Mouse (Mus musculus) heart, embryonic 13.5 days (tissue): ENCODE results near the gene Rph3al. TPM values are rescaled to one million over a fixed set of nuclear protein-coding genes. Genes with fewer than 3 reads are reported as not detected.

ENCODE experiments used
- ATAC-seq: fragments of 200-750 bp; cut with Nextera tagmentation; 2 replicates; pipeline ENCODE4 v1.8.0; 2017; ENCODE audit warnings: moderate TSS enrichment; ENCODE audit not compliant: insufficient number of reproducible peaks, low FRiP score, low TSS enrichment; ENCODE audit errors: extremely low read depth
- H3K27ac ChIP-seq: fragments of 300-500 bp; sonication (generic); replicated peaks from 2 replicates; pipeline ENCODE4 v1.5.1; 2015; ENCODE audit warnings: moderate library complexity, mild to moderate bottlenecking, inconsistent platforms
- H3K27me3 ChIP-seq: fragments of 300-500 bp; sonication (generic); replicated peaks from 2 replicates; pipeline ENCODE4 v1.6.1; 2015; ENCODE audit warnings: mild to moderate bottlenecking, inconsistent platforms
- H3K36me3 ChIP-seq: fragments of 300-500 bp; sonication (generic); 2 replicates; pipeline ENCODE4 v1.6.1; 2015; ENCODE audit warnings: mild to moderate bottlenecking, inconsistent platforms
- H3K4me1 ChIP-seq: fragments of 300-500 bp; sonication (generic); 2 replicates; pipeline ENCODE4 v1.6.1; 2015; ENCODE audit warnings: inconsistent platforms
- H3K4me2 ChIP-seq: fragments of 300-500 bp; sonication (generic); 2 replicates; pipeline ENCODE4 v1.6.1; 2015; ENCODE audit warnings: inconsistent platforms, mild to moderate bottlenecking, moderate library complexity
- H3K4me3 ChIP-seq: fragments of 300-500 bp; sonication (generic); 2 replicates; pipeline ENCODE4 v1.5.1; 2015; ENCODE audit warnings: moderate library complexity, mild to moderate bottlenecking, inconsistent platforms
- H3K9ac ChIP-seq: fragments of 300-500 bp; sonication (generic); 2 replicates; pipeline ENCODE4 v1.6.1; 2015; ENCODE audit warnings: inconsistent platforms, mild to moderate bottlenecking, moderate library complexity
- H3K9me3 ChIP-seq: fragments of 300-500 bp; sonication (generic); 2 replicates; pipeline ENCODE4 v1.6.1; 2016; ENCODE audit warnings: inconsistent platforms
- WGBS: fragments of 180-500 bp; shearing (Covaris S2); methylation state at CpG from one replicate; pipeline ENCODE4 v1.1.7; 2015; ENCODE audit warnings: mixed read lengths; 5-methylcytosine and 5-hydroxymethylcytosine counted together
- polyA plus RNA-seq: library from polyadenylated mRNA; unstranded; fragments of >200 nt; fragmentation: Nextera tagmentation; extraction: Ambion mirVana; gene quantifications from 2 replicates; pipeline ENCODE4 v1.2.1, GENCODE M21; 2015

Gene Rph3al
- polyA plus RNA-seq, 1 experiment from 2014 or later: 5.3 TPM

- no peak; the same call in 1 of the 2 replicates for ATAC-seq
- Histone ChIP-seq H3K4me3 (no peak overlapping the region), H3K27ac (no peak overlapping the region), H3K9me3 (no peaks in the 10 kb centered on the region), H3K9ac (no peak overlapping the region), H3K4me1 (peaks cover 16% of the 10 kb centered on the region), H3K27me3 (0 out of 2 replicates have a peak, but pooled peaks cover 4% of the 10 kb centered on the region), H3K36me3 (no peaks in the 10 kb centered on the region), H3K4me2 (no peak overlapping the region)
- WGBS: 76% methylated on average over 4 of the region's 4 CpGs
Observed at GRCm38 (mm10) chr11:75842904-75843619, 95.2 kb downstream of the Rph3al start.

DNA sequence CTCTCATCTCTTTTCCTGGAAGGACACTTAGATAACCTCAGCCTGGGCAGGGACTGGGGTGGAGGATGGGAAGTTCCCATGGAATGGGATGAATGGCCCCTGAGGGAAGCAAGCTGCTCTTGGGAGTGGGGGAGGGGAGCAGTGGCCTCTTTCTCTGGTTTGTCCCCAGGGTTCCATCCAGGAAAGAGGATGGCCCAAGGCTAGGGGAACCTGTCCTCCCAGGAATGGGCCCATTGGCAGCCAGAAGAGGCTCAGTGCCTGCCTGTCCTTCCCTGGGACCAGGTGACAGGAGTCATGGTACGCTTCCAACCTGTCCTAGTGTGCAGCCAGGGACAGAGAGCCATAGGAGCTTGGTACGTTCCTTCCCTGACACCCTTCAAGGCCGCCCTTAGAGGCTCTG, 96.7 kb downstream of the Rph3al start:
- H3K4me1 ChIP-seq: peaks cover 13% of the 10 kb centered on the region
- ATAC-seq: no peak
- 56% methylated on average over 3 of the region's 3 CpGs for WGBS
- H3K4me2 ChIP-seq: no peak overlapping the region
- H3K9me3 ChIP-seq: no peaks in the 10 kb centered on the region
- H3K4me3 ChIP-seq: no peak overlapping the region
- H3K27ac ChIP-seq: no peak overlapping the region
- no peaks in the 10 kb centered on the region for H3K27me3 ChIP-seq
- H3K36me3 ChIP-seq: no peaks in the 10 kb centered on the region
- no peak overlapping the region for H3K9ac ChIP-seq

DNA sequence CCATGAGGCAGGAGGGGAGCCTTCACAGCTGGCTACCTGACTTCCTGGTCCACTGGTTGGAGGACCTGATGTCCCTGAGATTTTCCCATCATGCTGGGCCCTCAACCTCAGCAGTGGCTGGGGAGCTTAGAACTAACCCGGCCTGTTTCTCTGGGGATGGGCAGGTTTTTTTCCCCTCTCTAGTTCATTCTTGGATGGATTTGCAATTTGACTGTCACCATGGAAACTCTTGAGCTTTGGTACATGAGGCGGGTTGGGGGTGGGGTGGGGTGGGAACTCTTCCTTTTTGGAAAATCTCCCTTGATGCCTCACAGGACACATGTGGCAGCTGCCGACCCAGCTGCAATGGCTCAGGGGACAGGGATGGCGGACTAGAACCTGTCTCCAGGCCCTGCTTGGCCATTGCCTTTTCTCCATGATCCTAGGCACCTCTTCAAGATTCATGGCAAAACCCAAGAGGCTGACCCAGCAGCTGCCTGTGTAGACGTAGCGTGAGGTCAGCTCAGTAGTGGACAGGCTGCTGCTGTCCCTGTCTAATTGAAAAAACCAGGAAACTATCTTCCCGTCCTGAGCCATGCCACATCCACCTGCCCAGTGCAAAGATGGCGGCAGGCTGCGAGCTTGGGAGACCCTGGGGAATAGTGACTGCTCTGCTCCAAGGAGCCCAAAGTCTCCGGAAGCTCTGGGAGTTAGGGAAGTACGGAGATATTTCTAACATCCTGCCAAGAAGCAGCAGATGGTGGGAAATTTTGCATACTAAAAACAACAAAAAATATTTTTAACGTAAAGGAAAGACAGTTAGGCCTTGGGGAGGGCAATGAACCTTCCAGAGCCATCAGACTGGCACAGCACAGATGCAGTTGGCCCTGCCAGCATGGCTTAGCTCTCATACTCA, 98.4 kb downstream of the Rph3al start:
- H3K9ac ChIP-seq: no peak overlapping the region
- no peak overlapping the region for H3K4me3 ChIP-seq
- no peak overlapping the region for H3K4me2 ChIP-seq
- H3K27me3 ChIP-seq: no peaks in the 10 kb centered on the region
- WGBS: 79% methylated on average over 12 of the region's 12 CpGs
- no peak overlapping the region for H3K27ac ChIP-seq
- no peaks in the 10 kb centered on the region for H3K9me3 ChIP-seq
- no peaks in the 10 kb centered on the region for H3K36me3 ChIP-seq
- ATAC-seq: no peak
- peaks cover 6% of the 10 kb centered on the region; the same call in 1 of the 2 replicates for H3K4me1 ChIP-seq

- Histone ChIP-seq H3K4me3 (no peak overlapping the region), H3K9me3 (no peaks in the 10 kb centered on the region), H3K4me2 (no peak overlapping the region), H3K9ac (no peak overlapping the region), H3K4me1 (peaks cover 6% of the 10 kb centered on the region; the same call in 1 of the 2 replicates), H3K27me3 (no peaks in the 10 kb centered on the region), H3K27ac (no peak overlapping the region), H3K36me3 (no peaks in the 10 kb centered on the region)
- ATAC-seq: no peak
- WGBS: 72% methylated on average over 10 of the region's 10 CpGs
Observed at GRCm38 (mm10) chr11:75838861-75839426, 99.3 kb downstream of the Rph3al start.

DNA sequence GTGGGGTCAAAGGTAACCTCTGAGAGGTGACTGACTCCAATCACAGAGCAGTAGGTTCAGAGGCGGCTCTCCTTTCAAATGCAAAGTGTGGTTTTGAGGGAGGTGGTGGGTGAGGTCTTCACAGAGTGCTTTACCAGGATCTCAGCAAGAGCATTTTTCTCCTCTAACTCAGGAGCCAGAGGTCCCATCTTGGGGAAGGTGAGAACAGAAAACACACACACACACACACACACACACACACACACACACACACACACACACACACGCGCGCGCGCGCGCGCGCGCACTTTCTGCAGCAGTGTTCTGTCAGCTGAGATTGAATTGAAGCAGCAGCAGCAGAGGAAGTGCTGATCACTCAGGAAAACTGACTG, 102.0 kb downstream of the Rph3al start:
- ATAC-seq: no peak
- H3K9me3 ChIP-seq: no peaks in the 10 kb centered on the region
- 77% methylated on average over 11 of the region's 11 CpGs for WGBS

DNA sequence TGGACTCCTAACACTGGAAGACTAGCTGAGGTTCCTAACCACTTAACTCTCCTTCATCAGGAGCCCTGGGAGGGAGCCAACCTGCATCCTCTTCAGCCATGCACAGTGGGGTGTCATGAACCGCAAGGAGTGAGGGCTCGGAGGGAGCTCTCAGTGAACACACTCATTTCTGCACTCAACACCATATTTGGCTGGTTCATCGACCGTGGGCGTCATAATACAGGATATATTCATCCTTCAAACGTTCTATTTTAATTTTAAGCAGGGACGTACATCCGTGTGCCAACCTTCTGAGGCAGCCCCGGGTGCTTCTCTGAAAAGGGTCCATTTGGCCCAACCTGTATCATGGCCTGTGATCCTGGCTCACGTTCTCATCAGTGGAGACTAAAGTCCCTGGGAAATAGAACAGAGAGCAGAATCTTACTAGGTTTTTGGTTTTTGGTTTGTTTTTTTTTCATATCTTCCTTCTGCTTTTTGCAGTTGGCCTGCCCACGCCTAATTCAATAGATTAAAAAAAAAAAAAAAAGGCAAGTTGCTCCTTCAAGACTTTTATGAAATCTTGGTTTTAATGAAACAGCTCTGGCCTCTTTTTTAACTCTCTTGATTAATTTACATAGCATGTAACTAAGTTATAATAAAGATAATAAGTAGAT, 102.5 kb downstream of the Rph3al start:
- no peaks in the 10 kb centered on the region for H3K36me3 ChIP-seq
- H3K9ac ChIP-seq: no peak overlapping the region
- H3K4me1 ChIP-seq: no peaks in the 10 kb centered on the region
- ATAC-seq: no peak
- H3K27ac ChIP-seq: no peak overlapping the region
- no peaks in the 10 kb centered on the region for H3K27me3 ChIP-seq
- no peaks in the 10 kb centered on the region for H3K9me3 ChIP-seq
- 69% methylated on average over 11 of the region's 11 CpGs for WGBS
- H3K4me3 ChIP-seq: no peak overlapping the region
- H3K4me2 ChIP-seq: no peak overlapping the region

More for the DNA sequence above, 102.0 kb downstream of the Rph3al start:
- H3K27ac ChIP-seq: no peak overlapping the region
- H3K4me1 ChIP-seq: peaks cover 1% of the 10 kb centered on the region; the same call in 1 of the 2 replicates
- no peak overlapping the region for H3K4me2 ChIP-seq
- no peak overlapping the region for H3K9ac ChIP-seq
- no peak overlapping the region for H3K4me3 ChIP-seq
- no peaks in the 10 kb centered on the region for H3K36me3 ChIP-seq
- H3K27me3 ChIP-seq: no peaks in the 10 kb centered on the region

DNA sequence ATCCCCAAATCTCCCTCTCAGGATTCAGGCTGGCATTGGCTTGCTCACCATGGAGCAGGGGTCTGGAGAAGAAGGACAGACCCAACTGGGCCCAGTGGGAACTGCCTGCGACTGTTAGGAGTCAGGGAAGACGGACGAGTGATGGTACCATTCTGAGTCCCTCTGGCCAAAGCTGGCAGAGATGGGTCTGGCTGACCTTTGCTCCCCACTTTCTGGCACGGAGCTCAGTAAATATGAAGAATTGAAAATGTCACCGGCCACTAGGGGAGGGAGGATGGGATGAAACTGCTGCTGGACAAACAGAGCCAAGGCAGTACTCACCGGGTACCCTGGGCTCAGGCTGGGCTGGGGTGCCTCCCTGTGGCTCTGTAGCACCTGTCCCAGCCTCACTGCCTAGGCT, 105.1 kb downstream of the Rph3al start:
- Histone ChIP-seq H3K9me3 (peaks cover 5% of the 10 kb centered on the region), H3K27me3 (no peaks in the 10 kb centered on the region), H3K4me2 (no peak overlapping the region), H3K4me1 (no peaks in the 10 kb centered on the region), H3K36me3 (no peaks in the 10 kb centered on the region), H3K27ac (no peak overlapping the region), H3K4me3 (no peak overlapping the region), H3K9ac (no peak overlapping the region)
- ATAC-seq: no peak
- 78% methylated on average over 6 of the region's 6 CpGs for WGBS

GRCm38 (mm10) chr11:75830386-75830785, 107.8 kb downstream of the Rph3al start:
- ATAC-seq: no peak
- H3K4me2 ChIP-seq: no peak overlapping the region
- 85% methylated on average over 3 of the region's 3 CpGs for WGBS
- no peaks in the 10 kb centered on the region for H3K36me3 ChIP-seq
- H3K9me3 ChIP-seq: peaks cover 5% of the 10 kb centered on the region
- no peak overlapping the region for H3K27ac ChIP-seq
- no peak overlapping the region for H3K9ac ChIP-seq
- 0 out of 2 replicates have a peak, but pooled peaks cover under 1% of the 10 kb centered on the region for H3K27me3 ChIP-seq
- no peaks in the 10 kb centered on the region for H3K4me1 ChIP-seq
- no peak overlapping the region for H3K4me3 ChIP-seq

DNA sequence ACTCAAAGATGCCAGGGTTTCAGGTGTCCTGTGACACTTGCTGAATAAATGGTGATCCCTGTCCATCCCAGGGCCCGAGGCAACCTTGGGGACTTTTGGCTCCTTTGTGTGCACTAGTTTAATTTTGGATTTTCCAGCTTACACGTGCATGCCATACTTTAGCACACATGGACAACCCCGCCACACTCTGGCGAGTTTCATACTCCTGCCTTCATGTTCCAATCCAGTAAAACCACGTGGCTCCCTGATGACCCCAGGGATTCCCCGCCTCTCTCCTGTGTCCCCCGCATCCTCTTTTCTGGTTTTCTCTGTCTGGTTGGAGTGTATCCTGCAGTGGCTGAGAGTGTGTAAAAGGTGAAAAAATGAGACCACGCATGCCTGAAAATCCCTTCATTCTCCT, 110.8 kb downstream of the Rph3al start:
- no peak for ATAC-seq
- H3K4me1 ChIP-seq: 0 out of 2 replicates have a peak, but pooled peaks cover 6% of the 10 kb centered on the region
- no peak overlapping the region for H3K4me3 ChIP-seq
- peaks cover 5% of the 10 kb centered on the region for H3K9me3 ChIP-seq
- H3K9ac ChIP-seq: no peak overlapping the region
- peaks cover 23% of the 10 kb centered on the region for H3K27me3 ChIP-seq
- no peak overlapping the region for H3K4me2 ChIP-seq
- no peak overlapping the region for H3K27ac ChIP-seq
- WGBS: 79% methylated on average over 8 of the region's 8 CpGs
- H3K36me3 ChIP-seq: no peaks in the 10 kb centered on the region

- Histone ChIP-seq H3K9ac (no peak overlapping the region), H3K27me3 (peaks cover 32% of the 10 kb centered on the region), H3K4me1 (0 out of 2 replicates have a peak, but pooled peaks cover 6% of the 10 kb centered on the region), H3K9me3 (no peaks in the 10 kb centered on the region), H3K4me2 (no peak overlapping the region), H3K36me3 (no peaks in the 10 kb centered on the region), H3K4me3 (no peak overlapping the region), H3K27ac (no peak overlapping the region)
- WGBS: 45% methylated on average over 7 of the region's 7 CpGs
- no peak for ATAC-seq
Observed at GRCm38 (mm10) chr11:75823506-75823905, 114.7 kb downstream of the Rph3al start.

DNA sequence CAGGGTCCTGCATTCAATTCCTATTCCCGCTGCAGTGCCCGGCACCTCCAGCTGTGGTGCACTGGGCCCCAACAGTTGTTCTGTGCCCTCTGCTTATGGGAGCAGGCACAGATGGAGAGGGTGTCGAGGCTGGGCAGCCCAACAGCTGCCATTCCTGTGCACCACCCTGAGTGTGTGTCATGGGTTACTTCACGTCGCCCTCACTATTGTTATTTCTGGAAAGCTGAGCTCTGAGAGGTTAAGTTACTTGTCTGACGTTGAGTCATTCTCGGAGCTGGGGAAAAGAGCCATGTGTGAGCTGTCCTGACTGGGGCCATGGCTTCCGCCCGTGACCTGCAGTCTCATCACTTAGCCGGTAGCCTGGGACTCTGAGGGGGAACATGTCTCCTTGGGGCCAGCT, 125.1 kb downstream of the Rph3al start:
- WGBS: 40% methylated on average over 10 of the region's 10 CpGs
- Histone ChIP-seq H3K9ac (no peak overlapping the region), H3K4me1 (peaks cover 30% of the 10 kb centered on the region), H3K27ac (peak overlapping the region; percentile 96), H3K36me3 (no peaks in the 10 kb centered on the region), H3K9me3 (no peaks in the 10 kb centered on the region), H3K4me3 (no peak overlapping the region), H3K4me2 (no peak overlapping the region), H3K27me3 (peaks cover 6% of the 10 kb centered on the region; the same call in 1 of the 2 replicates)
- peak; percentile 20; the same call in 1 of the 2 replicates for ATAC-seq
